Mouse (Mus musculus) hematopoietic stem cell, adult 5-6 weeks (primary cell): ENCODE results near the gene Lrrc30. TPM values are rescaled to one million over a fixed set of nuclear protein-coding genes. Genes with fewer than 3 reads are reported as not detected.

Source experiments
- ATAC-seq, 2 experiments: fragments of 125-278 bp in 1 of 2; replicated peaks in 1 of 2; 2 replicates each; pipeline ENCODE4 v1.8.0; 2016 to 2017; ENCODE audit warnings: inconsistent platforms in 2 of 2, mild to moderate bottlenecking in 2 of 2, moderate number of reproducible peaks in 2 of 2, low read depth in 1 of 2, moderate TSS enrichment in 1 of 2; ENCODE audit not compliant: low FRiP score in 2 of 2, poor library complexity in 2 of 2, severe bottlenecking in 2 of 2, insufficient read depth in 1 of 2, low TSS enrichment in 1 of 2
- total RNA-seq: library from RNA; stranded (forward); fragments of 172-1452, 232-1000 nt; gene quantifications from 2 replicates; pipeline ENCODE4 v1.2.3, GENCODE M21; 2017

Lrrc30 gene
- not detected in 2 replicates for total RNA-seq

GRCm38 (mm10) chr17:67632676-67633339, at the start of gene Lrrc30:
TSS of gene Lrrc30 (minus strand) at chr17:67632723.
- ATAC-seq, result no peak

DNA sequence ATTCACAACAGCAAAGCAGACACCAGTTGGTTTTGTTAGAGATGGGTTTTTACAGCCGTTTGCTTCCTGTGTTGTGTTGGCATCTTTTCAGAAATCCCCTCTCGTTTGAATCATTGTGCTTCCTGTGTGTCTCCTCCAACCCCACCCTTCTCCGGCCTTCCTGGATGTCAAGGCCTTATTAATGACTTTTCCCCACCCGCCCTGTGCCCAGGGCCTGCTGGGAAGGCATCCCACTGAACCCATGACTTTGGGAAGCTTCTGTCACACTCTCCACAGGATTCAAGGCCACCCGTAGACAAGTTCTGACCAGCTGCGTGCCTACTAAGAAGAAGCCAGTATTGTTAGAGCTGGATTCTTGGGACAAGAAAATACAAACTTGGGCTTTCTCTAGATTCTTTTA, 48.6 kb upstream of the Lrrc30 start:
- no peak for ATAC-seq

DNA sequence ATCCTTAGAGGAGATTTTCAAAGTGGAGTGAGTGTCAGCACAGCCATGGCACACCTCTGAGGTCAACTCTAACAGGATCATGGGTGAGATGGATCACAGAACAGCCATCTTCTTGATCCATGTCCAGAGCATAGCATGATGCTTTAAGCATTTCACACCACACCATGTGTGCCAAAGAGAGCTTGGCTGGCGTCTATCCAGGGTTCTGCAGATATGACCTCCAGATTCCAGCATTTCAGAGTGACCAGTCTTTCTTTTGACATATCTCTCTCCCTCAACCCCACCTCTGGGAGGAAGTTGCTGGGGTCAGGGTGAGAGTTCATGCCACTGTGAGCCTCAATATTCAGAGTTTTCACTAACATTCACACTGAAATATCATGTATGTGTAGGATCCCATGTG, 46.1 kb upstream of the Lrrc30 start:
- ATAC-seq, result no peak

DNA sequence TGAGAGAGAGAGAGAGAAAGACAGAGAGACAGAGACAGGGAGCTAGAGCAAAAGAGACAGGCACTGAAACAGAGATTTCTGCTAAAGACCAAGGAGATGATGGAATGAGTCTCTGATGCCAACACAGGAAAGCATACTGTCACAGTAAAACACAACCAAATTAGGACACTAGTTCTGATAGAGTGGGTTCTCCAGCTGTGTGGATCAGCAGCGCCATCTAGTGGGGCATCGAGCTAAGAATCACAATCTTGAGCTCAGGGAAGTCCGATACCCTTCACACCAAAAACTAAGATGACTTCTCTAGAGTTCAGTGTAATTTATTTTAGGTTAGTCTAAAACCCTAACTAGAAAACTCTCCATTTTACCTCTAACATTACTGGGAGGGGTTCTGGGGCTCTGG, 35.5 kb upstream of the Lrrc30 start:
- peak; percentile 55 to 70; a peak in 2 of 4 replicates for ATAC-seq

DNA sequence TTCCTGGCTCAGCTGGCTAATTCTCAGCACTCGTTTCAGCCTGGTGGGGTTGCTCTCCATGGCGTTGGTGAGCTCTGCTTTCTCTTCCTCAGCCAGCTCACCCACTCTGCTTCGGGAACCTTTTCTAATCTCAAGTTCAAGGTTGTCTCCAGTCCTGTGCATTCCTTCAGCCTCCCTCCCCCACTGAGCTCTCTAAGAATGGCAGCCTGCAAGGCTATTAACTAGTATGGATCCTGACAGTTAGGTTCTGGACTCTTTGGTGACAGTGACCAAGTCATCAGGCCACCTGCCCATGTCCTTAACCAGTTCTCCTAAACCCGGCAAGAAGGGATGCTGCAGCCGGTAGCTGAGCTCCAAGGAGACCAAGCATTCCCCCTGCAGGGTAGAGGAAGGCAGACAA, 34.5 kb upstream of the Lrrc30 start:
- ATAC-seq, result no peak

- peak; percentile 12 to 64; a peak in 2 of 4 replicates for ATAC-seq
Observed at GRCm38 (mm10) chr17:67664299-67664698, 31.8 kb upstream of the Lrrc30 start.

- ATAC-seq, result peak; percentile 76 to 82
Observed at GRCm38 (mm10) chr17:67651506-67651905, 19.0 kb upstream of the Lrrc30 start.

GRCm38 (mm10) chr17:67641627-67642026, 9.1 kb upstream of the Lrrc30 start:
- ATAC-seq, result no peak

DNA sequence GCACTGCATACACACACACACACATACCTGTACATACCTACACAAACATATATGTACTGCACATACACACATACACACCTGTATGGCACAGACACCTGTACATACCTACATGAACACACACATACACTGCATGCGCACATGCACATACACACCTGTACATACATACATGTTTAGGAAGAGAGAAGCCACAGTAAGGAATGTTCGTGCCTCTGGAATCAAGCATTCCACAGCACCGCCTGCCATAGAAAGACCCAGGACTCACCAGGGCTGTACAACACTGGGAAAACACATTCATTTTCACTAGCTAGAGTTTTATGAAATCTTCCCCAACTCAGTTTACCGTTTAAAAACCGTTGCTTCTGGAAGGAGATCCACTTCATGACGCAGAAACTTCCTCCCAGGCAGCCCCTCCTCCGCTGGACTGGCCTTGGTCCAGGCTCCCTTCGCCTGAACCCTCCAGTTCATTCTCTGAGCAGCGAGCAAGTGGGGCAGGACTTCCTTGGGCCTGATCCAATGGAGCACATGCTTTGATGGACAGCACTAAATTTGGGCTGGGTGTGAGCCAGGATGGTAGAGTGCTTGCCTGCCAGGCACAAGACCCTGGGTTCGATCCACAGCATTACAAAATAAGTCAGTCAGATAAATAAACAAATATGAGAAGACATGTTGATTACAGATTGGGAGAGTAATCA, 5.7 kb upstream of the Lrrc30 start:
- 0 out of 4 replicates have a peak, but pooled peaks have one; percentile 32 to 39 for ATAC-seq

GRCm38 (mm10) chr17:67636951-67637350, 4.4 kb upstream of the Lrrc30 start:
- ATAC-seq, result no peak

DNA sequence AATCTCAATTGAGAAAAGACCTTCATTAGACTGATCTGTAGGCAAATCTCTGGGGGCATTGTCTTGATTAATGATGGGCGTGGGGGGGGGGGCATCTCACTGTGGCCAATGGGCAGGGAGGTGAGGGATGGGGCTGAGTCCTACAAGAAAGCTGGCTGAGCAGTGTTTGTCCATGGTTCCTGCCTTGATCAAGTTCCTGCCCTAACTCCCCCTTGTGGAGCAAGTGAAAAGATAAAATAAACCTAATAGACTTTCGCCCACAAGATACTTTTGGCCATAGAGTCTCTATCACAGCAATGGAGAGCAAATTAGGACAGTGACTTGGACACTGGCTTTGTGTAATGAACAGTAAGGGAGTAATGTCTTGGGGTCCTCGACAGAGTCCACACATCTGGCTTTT, 3.8 kb upstream of the Lrrc30 start:
- no peak for ATAC-seq

DNA sequence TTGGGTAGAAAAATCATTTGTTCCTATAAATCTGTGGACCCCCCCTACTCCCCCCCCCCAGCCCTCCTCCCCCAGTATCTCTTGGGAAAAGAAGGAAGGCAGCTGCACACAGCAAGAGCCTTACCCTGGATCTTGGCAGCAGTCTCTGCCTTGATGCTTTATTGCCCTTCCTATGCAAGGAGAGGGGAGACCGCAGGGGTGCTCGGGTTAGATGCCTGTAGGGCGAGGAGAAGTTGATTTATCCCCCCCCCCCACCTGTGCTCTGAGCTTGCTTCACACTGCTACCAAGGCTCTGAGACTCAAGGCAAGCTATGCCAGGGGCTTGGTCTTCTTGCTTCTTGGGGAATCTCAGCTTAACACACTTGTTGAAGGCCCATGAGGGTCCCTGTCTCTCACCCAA, 2.8 kb downstream of the Lrrc30 start:
- ATAC-seq, result no peak

- no peak for ATAC-seq
Observed at GRCm38 (mm10) chr17:67629211-67629657, 3.3 kb downstream of the Lrrc30 start.

- no peak for ATAC-seq
Observed at GRCm38 (mm10) chr17:67628475-67628874, 4.0 kb downstream of the Lrrc30 start.

DNA sequence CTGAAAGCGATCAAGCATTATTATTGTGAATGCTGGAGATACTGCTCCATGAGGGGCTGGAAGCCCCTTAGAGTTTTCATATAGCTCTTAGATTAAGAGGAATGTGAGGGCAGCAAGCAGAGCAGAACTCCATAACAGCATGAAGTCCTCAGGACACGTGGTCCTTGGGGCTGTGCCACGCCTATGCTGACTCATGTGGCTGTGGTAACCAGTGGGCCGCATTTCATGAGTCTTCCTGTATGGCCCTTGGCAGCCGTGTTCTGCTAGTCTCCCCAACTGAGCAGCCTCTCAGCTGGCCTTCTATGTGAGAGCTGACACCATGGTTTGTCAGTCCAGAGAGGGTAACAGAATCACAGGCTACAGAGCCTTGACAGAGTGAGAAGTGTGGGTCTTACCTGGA, 7.1 kb downstream of the Lrrc30 start:
- ATAC-seq, result peak in 1 of 2 experiments; percentile 66; a peak in 2 of 4 replicates

DNA sequence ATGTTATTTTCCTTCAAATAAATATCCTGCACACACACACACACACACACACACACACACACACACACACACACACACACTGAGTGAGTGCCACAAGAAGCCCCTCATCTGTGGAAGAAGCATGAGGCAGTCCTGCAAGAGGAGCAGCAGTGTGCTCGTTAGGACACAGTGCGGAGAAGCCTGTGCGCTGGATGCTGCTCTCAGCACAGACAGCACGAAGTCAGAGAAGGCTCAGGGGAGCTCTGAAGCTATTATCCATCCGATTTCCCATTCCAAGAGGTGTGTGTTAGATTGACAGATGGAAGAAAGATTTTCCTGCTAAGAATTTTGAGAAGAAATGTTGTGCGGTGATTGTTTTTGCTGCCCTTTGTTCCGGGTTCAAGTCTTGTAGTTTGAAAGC, 13.5 kb downstream of the Lrrc30 start:
- ATAC-seq, result no peak

GRCm38 (mm10) chr17:67614381-67614780, 18.1 kb downstream of the Lrrc30 start:
- no peak for ATAC-seq

- ATAC-seq, result no peak
Observed at GRCm38 (mm10) chr17:67612576-67612975, 19.9 kb downstream of the Lrrc30 start.

- ATAC-seq, result no peak
Observed at GRCm38 (mm10) chr17:67612151-67612550, 20.4 kb downstream of the Lrrc30 start.
